Mouse (Mus musculus) cerebellum, adult 18-20 months (tissue): ENCODE results near the gene Dhh.

ENCODE experiments used
- DNase-seq, 2 experiments: peaks; one replicate each; pipeline ENCODE4 v3.0.0; 2021

Dhh gene

DNA sequence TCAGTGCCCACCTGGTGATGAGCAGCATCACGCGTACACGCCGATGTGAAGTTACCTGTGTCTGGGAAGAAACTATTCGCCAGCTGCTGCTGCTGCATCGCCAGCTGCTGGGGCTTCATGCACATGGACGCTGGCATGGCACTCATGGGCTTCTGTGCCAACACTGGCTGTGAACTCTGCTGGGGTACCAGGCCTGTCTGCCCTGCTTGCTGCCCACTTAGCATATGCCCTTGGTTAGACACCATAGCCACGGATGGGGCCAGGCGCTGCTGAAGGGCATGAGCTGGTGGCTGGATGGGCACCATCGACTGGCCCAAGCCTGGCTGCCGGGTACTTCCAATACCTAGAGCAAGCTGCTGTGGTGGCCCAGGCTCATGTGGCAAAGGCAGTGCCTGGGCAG lies 49.2 kb downstream of the Dhh start:
- DNase-seq, result no peak

DNA sequence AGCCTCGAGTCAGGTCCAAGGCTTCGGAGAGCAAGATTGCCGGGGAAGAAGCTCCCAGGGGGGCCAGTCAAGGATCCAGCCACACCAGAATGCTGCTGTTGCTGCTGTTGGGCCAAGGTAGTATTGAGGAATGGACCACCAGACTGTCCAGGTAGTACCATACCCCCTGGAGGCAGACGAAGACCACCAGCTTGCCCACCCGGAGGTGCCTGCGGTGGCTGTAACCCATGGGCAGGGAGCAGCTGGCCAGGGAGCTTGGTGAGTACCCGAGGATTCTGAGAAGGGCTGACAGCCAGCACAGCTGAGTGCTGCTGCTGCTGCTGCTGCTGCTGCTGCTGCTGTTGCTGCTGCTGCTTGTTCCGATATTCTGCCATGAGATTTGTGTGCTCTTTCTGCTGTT lies 52.2 kb downstream of the Dhh start:
- no peak for DNase-seq

DNA sequence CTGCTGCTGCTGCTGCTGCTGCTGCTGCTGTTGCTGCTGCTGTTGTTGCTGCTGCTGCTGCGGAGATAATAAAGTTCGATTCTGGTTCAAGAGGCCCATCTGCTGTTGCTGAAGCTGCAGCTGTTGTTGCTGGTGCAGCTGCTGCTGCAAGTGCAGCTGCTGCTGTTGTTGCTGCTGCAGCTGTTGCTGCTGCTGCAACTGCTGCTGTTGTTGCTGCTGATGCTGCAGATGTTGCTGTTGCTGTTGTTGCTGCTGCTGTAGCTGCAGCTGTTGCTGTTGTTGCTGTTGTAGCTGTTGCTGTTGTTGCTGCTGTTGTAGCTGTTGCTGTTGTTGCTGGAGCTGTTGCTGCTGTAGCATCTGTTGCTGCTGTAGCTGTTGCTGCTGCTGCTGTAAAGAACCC lies 53.2 kb downstream of the Dhh start:
- DNase-seq, result no peak

DNA sequence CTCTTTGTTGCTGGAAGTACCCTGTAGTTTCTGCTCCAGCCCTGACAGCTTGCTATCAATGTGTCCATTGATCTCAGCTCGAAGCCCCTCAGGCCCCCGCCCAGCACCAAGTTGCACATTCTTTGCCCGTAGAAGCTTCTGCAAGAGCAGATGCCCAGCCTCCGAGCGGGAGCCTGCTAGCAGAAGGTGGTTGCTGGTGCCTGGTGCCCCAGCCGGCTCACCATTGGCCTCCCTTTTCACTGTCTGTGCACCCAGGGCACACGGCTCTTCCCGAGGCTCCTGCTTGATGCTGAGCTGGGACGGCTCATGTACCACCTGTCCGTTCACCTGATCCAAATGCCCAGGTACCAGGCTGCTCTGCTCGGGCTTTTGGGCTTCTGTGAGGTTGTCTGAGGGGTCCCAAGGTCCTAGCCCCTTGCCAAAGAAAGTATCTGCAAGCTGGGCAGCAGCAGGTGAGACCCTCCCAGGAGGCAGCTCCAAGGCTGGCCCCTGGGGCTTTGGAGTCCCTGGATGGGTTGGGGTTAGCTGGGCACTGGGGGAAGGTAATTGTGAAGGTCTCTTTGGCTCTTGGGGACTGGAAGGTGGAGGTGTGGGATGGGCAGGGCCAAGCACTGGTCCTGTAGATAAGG lies 54.6 kb downstream of the Dhh start:
- DNase-seq, result no peak
